Mouse (Mus musculus): ENCODE results near the gene Lef1.

The Lef1 gene

GRCm38 (mm10) chr3:131108094-131108653, 2.1 kb upstream of the Lef1 start:
- no peak for DNase-seq

- DNase-seq: no peak
Observed at GRCm38 (mm10) chr3:131109066-131109685, 1.1 kb upstream of the Lef1 start.

DNA sequence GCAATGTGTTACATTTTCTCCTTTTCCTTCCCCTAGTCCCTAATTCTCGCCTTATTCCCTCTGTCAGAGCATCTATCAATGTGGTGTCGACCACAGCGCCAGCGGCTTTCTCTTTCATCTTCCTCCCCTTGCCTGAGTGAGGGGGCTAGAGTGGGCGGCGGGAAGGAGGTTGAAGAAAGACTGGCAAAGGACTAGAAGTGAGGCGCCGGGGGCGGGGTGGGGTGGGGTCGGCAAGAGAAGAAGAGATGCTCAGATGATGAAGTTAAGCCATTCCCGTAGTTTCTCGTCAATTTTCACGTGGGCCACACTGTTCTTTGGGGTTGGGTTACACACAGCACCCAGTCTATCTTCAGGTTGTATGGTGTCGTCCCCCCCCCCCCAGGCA, 593 bp upstream of the Lef1 start:
- DNase-seq: no peak

GRCm38 (mm10) chr3:131111151-131111850, 1.0 kb downstream of the Lef1 start:
- DNase-seq: peak; percentile 26

DNA sequence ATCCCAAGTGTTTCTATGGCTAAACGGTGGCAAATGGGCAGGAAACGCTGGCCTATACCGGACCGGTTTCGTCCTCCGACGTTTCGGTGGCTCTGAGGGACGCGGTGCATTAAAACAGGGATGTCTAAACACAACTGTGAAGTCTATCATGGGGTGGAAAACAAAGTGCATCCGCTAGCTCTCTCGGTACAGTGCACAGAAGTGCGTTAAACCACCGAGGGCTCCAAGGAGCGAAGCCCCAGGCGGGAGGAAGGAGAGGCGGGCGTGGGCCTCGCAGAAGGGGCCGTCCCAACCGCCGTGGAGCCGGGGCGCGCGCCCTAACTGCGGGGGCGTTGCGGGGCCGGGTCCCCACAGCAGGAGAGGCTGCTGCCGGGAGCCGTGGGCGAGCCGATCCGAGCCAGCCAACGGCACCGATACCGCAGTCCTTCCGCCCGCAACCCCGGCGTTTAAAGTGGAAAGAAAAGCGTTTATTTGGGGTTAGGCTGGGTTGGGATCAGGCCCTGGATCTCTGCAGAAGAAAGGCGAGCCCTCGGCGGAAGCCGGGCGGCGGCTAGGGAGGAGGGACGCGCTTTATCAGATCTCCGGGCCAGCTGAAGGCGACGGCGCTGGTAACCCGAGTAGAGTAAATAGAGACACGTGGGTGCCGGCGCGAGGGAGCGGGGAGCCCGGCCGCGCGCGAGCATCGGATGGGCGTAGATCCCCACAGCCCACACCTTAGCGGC, 1.7 kb downstream of the Lef1 start:
- DNase-seq: peak; percentile 26

DNA sequence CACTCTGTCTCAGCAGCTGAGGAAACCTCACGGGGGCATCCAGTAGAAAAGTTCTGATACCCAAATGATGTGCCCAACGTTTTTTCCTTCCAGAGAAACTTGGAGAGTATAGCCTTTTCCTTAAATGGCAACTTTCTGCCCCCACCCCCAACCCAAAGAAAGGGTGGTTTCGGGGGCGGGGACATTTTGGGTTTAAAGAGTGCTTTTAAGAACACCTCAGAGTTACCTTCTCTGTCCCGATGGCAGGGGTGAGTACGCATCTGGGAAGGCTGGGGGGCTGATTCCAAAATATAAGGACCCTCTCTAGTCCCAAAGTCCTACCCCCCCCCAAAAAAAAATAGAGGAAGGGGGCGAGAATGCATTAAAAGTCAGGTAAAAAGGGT, 2.3 kb downstream of the Lef1 start:
- DNase-seq: no peak

GRCm38 (mm10) chr3:131113029-131113428, 2.8 kb downstream of the Lef1 start:
- DNase-seq: no peak

- DNase-seq: no peak
Observed at GRCm38 (mm10) chr3:131116116-131116515, 5.8 kb downstream of the Lef1 start.

- no peak for DNase-seq
Observed at GRCm38 (mm10) chr3:131117352-131117751, 7.1 kb downstream of the Lef1 start.

DNA sequence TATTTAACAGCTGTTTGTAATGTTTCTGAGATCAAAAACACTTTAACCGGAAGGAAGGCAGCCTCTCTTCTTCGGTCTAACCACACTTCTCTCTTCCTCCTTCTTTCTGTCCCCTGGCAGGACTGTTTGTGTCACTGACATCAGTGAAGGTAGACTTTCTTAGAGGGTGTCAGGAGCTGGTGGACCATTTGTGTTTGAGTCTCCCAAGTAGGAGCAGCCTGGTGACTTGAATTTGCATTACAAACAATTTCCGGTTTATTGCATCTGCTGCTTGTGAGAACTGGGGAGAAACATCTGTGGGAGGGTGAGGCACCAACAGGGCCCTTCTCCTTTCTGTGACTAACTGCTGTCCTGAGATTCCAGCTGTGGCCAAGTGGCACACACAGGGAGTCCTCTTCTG, 7.6 kb downstream of the Lef1 start:
- DNase-seq: no peak

GRCm38 (mm10) chr3:131119435-131119834, 9.2 kb downstream of the Lef1 start:
- no peak for DNase-seq

GRCm38 (mm10) chr3:131123501-131123900, 13.2 kb downstream of the Lef1 start:
- no peak for DNase-seq

DNA sequence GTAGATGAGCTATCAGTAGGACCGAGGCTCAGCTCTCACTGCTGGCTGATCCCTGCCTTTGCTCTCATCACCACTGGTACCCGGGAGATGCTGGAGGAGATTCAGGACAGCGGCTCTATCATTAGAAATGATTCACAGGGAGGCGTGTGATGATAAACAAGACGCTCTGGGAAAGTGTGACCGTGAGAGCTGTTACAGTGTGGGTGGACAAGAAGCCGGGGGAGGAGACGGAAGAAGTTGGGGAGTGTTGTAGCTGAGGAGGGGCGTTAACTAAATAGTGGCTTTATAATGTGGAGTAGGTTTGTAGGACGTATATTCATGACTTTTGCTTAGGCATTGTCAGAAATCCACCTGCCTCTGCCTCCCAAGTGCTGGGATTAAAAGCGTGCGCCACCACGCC, 15.6 kb downstream of the Lef1 start:
- no peak for DNase-seq

DNA sequence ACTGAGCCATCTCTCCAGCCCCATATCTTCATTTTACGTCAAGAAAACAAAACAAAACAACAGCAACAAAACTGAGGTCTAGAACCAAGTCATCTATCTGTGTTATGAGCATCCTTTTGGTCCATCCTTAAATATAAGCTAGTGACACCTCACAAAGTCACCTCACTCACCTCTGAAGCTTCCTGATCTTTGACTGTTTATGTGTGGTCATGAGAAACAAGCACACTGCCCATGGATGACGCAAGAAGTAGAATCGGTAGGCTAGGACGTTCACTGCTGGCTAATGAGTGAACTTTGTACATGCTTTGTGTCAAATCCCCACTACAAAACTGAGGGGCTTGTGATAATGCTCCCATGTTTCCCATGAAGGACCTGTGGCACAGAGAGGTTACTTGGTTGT, 16.2 kb downstream of the Lef1 start:
- no peak for DNase-seq

DNA sequence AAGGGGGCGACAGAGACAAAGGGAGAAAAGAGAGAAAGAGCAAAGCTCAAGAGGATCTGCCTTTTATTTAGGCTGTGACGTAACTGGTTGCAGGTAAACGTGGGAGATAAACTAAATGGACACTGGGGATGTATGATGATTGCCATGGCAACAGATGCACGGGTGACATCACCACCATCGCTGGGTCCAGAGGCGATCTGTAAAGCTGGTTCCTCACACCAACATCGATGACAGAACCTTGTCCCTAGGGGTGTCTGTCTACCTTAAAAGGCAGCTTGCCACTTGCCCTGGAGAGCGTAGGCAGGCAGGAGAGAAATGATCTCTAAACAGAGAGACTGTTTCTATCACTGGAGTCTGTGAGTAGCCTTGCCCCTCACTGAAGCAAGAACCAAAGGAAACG, 23.7 kb downstream of the Lef1 start:
- no peak for DNase-seq

- no peak for DNase-seq
Observed at GRCm38 (mm10) chr3:131135434-131135833, 25.2 kb downstream of the Lef1 start.

- DNase-seq: no peak
Observed at GRCm38 (mm10) chr3:131136455-131136854, 26.2 kb downstream of the Lef1 start.

DNA sequence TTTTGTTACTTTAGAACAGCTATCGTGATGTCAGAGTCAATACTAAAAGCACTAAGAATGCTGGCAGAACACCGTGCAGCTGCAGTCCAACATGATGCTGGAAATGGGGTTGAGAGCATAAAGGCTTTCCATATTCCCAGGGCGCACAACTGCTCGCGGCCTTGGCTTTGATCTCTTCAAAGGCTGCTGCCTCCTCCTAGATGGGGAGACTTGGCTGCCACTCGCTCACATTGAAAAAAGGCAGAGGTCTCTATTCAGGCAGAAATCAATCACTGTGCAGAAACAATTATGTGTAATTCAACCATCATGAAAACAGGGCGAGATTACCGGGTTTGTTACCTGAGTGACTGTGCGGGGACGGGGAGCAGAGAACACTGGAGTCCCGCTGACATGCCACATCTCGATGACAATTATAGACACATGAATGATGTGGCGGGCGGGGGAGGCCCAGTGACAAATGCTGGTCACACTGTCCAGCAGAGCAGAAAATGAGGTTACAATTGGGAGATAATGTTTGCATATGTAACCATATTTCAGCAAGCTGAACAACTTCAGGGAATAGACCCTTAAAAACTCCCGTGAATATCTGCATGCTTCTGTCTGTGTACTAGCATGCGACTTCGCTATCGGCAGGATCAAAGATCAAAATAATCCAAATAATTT, 27.0 kb downstream of the Lef1 start:
- peak; percentile 13 for DNase-seq

- no peak for DNase-seq
Observed at GRCm38 (mm10) chr3:131138224-131138623, 28.0 kb downstream of the Lef1 start.

DNA sequence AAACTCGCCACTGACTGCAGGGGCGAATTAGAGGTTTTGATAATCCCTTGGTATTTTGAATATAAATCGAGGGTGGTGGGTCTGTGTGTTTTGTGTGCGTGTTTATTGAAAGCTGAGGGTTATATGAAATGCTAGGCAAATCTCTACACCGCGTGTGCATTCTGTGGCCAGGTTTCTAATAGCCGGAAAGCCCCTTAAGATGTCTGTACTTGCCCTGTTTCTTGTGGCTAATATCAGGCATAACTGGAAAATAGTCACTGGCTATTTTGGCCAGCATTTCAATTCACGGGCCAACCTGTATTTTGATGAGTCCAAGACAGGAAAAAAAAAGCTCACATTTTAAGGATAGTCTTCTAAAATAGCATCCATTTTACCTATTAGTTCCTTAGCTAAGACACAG, 28.5 kb downstream of the Lef1 start:
- no peak for DNase-seq

DNA sequence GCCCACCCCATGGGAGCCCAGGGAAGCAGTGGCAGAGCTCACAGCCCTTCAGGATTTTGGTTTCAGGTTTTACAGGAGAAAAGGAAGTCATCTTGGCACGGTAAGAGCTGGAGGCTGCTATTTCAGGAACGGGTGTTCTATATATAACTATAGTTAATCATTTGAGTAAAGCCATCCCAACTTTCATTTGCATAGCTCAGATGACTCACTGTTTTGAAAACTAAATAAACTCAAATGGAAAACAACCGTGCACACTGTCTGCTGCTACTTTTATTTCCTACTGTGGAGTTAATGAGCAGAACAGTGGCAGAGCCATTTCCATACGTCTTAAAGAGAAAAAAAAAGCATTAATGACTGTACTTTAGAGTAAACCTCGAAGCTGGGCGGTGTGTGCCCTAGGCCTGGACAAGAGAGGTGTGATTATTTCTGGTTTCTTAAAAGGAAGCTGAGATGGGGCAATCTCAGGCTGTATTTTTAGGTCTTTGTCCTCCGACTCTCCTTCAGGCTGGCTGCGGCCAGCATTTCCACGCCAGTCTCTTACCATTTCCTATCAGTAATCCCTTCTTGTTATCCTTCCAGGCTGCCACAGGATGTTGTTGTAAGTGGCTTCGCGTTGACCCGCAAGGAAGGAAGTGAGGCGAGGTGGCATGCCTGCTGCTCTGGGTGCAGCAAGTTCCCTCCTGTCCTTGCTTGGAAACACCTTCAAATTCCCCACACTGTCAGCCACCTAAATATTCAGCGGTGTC, 29.2 kb downstream of the Lef1 start:
- no peak for DNase-seq

GRCm38 (mm10) chr3:131140091-131140462, 29.8 kb downstream of the Lef1 start:
- no peak for DNase-seq

- DNase-seq: no peak
Observed at GRCm38 (mm10) chr3:131141546-131141945, 31.3 kb downstream of the Lef1 start.
